Mouse (Mus musculus) adrenal gland, postnatal 25 days (tissue): ENCODE data around the gene Lyl1. TPM values are rescaled to one million over a fixed set of nuclear protein-coding genes. Genes with fewer than 3 reads are reported as not detected.

Experiments
- DNase-seq: peaks from one replicate; pipeline ENCODE4 v3.0.0; 2021; ENCODE audit warnings: mixed read lengths
- total RNA-seq: library from RNA; stranded (reverse); gene quantifications from 2 replicates; pipeline ENCODE4 v1.2.3, GENCODE M21; 2021

The Lyl1 gene
- total RNA-seq, 1 experiment from 2014 or later = 3.1 TPM

- peak; percentile 57 for DNase-seq
Measured at GRCm38 (mm10) chr8:84722850-84723570, 21.8 kb downstream of the Lyl1 start, which contains the start of gene G430095P16Rik. TSS of gene G430095P16Rik (plus strand) at chr8:84723007.

GRCm38 (mm10) chr8:84723571-84723900, 22.3 kb downstream of the Lyl1 start:
- no peak for DNase-seq

- DNase-seq = no peak
Measured at GRCm38 (mm10) chr8:84724683-84725082, 23.4 kb downstream of the Lyl1 start.

- DNase-seq = no peak
Measured at GRCm38 (mm10) chr8:84725246-84725940, 24.1 kb downstream of the Lyl1 start.

- no peak for DNase-seq
Measured at GRCm38 (mm10) chr8:84725941-84726259, 24.6 kb downstream of the Lyl1 start.

GRCm38 (mm10) chr8:84728474-84728873, 27.2 kb downstream of the Lyl1 start:
- DNase-seq = no peak

- no peak for DNase-seq
Measured at GRCm38 (mm10) chr8:84729921-84730362, 28.7 kb downstream of the Lyl1 start.

- no peak for DNase-seq
Measured at GRCm38 (mm10) chr8:84730541-84731370, 29.5 kb downstream of the Lyl1 start.

GRCm38 (mm10) chr8:84731371-84732177, 30.3 kb downstream of the Lyl1 start:
- no peak for DNase-seq

- no peak for DNase-seq
Measured at GRCm38 (mm10) chr8:84732545-84732944, 31.3 kb downstream of the Lyl1 start.

GRCm38 (mm10) chr8:84732996-84733395, 31.7 kb downstream of the Lyl1 start:
- DNase-seq = no peak

GRCm38 (mm10) chr8:84733959-84734358, 32.7 kb downstream of the Lyl1 start:
- no peak for DNase-seq

- no peak for DNase-seq
Measured at GRCm38 (mm10) chr8:84734680-84735079, 33.4 kb downstream of the Lyl1 start.

GRCm38 (mm10) chr8:84735597-84735996, 34.3 kb downstream of the Lyl1 start:
- no peak for DNase-seq

- no peak for DNase-seq
Measured at GRCm38 (mm10) chr8:84736521-84736920, 35.3 kb downstream of the Lyl1 start.

GRCm38 (mm10) chr8:84737608-84738007, 36.4 kb downstream of the Lyl1 start:
- peak; percentile 73 for DNase-seq

GRCm38 (mm10) chr8:84738266-84738665, 37.0 kb downstream of the Lyl1 start:
- no peak for DNase-seq

GRCm38 (mm10) chr8:84738715-84739400, 37.6 kb downstream of the Lyl1 start:
- no peak for DNase-seq

GRCm38 (mm10) chr8:84739401-84739742, 38.1 kb downstream of the Lyl1 start:
- DNase-seq = no peak

GRCm38 (mm10) chr8:84740895-84741843, 39.9 kb downstream of the Lyl1 start:
- DNase-seq = no peak
